Mouse (Mus musculus) right cerebral cortex, postnatal 36 days (tissue): ENCODE data around the gene Smpd1.

Experiments used
- DNase-seq, 2 experiments: peaks; one replicate each; pipeline ENCODE4 v3.0.0; 2022; ENCODE audit warnings: low spot score in 2 of 2, mixed read lengths in 1 of 2

Smpd1 gene

DNA sequence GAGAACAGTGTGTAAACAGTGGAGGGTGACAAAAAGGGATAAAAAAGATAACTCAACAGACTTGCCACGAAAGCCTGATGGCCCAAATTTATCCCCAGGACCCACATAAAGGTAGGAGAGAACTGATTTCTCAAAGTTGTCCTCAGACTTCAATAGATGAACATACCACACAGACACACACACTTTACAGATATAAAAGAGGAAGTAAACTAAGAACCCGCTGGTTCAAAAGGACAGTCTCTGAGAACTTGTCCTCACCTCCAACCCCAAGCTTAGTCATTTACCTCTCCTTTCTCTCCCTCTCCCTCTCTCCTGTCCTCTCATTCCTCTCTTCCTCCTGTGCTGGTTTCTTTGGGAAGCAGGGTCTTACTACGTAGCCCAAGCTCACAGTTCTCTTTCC is 8.2 kb downstream of the Smpd1 start:
- DNase-seq = no peak

DNA sequence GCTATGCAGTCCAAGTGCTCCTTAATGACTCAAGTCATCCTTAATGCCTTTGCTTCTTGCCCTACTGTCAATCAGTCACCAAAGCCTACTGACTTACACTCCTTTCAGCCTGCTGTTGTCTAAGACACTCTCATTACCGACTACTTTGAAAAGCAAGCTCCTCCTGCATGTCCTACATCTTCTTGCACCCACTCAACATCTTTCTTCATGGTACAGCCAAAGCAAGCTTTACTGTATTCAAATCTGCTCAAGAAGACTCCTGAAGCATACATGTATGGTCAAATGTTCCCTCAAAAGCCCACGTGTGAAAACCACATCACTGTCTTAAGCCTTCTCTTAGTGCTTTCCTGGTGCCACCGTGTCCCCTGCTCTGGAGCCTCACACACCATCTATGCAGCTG is 9.2 kb downstream of the Smpd1 start:
- DNase-seq = no peak

DNA sequence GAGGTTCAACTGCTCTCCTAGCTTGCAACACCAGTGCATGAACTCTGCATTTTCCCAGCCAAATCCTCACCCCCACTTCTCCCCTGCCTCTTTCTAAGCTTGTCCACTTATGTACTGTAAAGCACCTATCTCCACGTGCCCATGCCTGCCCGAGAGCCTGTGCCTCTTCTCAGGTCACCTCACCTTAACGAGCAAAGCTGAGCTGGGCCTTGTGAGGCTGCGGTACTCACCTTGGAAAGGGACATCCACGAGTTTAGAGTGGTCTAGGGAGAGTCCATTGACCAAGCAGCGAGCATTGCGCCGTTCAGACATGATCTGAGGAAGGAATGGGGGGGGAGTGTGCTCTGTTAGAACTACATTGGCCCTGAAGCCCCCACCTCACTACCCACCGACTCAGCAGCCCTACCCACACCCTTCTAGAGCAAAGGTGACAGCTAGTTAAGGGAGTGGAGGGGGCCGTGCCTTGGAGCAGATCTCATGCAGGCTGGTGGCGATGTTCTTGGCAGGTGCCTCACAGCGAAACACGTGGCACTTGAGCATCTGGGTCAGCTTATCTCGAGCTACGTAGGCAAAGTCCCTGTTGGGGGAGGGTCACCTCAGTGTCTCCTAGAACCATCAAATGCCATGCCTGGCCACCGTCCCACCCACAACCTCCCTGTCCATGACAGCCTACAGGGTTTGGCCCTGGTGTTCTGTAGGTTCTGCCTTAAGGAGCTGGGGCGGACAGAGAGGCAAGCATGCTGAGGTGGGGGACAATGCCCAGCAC is 11.1 kb downstream of the Smpd1 start:
- peak in 1 of 2 experiments; percentile 64 for DNase-seq

DNA sequence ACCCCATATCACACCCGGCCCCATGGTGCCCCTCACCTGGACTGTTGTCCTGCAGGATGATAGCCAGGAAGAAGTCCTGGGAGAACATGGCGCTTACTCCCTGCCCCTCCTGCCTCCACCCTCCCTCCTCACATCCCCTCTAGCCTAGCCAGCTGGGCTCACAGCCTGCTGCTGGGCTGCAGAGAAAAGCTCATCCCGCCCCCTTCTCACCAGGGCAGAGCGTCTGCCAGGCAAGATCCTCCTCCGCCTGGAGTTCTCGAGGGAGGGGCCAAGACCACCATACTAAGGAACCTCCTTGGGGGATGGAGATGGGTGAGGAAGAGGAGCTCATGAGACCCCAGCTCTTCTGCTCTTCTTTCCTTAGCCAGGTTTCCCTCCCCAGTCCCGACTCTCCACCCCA is 14.4 kb downstream of the Smpd1 start:
- DNase-seq = peak; percentile 72 to 80

DNA sequence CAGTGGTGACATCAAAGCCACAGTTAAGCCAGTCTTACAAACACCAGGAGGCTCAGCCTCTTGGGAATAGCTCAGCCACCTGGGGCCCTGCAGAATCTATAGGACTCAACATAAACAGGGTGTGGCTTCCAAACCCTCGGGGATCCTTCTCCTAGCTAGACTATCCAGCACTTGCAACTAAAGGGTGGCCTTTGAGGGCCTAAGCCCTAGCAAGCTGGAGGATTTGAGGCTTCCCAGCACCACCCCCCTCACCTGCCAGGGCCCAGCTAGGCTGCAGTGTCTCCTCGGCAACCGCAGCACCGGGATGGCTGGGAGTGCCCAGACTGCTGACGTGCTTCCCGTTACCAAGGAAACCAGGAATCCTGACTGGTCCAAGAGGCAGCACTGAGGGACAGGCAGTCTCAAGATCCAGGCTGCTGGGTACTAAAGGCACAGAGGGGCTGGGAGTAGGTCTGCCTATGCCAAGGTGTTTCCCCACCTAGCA is 14.9 kb downstream of the Smpd1 start:
- DNase-seq = peak; percentile 85 to 93

DNA sequence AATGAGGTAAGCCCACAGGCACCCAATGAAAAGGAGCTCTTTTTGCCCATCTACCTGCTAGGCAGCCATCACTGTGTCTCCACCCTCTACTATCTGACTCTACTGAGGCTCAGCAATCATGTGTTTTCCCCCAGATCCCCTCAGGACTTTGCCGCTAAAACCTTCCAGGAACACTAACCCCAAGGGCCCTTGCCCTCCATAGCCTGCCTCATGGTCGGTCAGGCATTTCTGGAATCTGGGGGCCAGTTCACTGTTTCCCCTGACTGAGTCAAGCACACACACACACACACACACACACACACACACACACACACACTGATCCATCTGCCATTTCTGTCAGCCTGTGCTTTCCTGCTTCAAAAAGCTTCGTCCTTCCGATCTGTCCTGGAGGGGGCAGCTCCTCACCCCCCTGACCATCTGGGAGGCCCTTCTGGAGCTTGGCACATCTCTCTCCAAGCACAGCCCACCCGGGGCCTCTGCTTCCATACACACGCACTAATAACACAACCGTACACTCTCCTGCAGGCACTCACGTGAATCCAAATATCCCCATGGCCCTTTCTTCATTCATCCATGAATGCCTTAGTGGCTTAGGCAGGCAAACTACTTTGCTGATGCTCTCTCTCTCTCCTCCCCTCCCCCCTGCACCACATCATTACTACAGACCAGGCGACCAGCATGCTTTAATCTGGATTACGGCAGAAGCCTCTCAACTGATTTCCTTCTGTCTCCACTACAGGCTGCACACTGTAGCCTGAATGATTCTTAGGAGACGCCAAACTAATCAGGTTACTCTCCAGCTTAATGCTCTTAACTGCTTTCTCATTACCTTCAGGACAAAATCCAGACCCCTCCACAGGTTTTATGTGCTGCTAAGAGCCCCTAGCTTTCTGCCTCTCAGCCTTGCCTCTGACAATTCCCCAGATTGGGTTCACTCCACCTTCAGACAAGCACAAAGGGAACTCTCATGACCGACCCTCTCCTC is 15.6 kb downstream of the Smpd1 start:
- no peak for DNase-seq

DNA sequence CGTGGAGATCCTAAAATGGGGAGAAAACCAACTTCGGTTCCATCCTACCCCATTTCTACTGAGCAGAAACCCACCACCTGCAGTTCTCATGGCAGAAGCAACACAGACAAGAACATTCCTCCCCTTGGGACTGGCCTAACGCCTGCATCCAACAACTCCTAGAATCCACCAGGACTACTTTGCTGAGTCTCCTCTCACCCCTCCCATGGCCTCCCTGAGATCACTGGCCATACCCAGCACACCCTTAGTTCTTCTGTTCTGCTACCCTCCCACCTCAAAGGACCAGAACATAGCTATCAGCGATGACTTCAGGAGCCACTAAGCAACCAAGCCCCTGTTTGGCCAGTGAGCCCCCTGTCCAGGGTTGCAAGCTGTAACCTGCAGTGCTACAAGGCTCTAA is 16.6 kb downstream of the Smpd1 start:
- DNase-seq = no peak

DNA sequence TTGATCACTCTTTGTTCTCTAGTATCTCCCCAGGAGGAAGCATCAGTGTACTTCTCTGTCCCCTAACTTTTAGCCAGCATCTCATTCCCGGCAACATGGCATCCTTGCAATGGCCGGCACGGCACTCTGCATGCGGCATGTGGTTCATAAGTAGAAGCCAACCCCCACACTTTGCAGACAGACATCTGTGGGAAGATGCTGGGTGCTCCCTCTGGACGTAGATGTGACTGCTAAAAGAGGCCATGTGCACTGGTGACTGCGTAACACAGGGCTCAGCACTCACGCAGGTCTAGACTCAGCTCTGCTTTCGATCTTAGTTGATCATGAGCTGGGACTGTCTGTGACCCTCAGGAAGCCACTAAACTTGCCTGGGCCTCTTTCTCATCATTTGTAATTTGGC is 18.8 kb downstream of the Smpd1 start:
- DNase-seq = peak in 1 of 2 experiments; percentile 61

DNA sequence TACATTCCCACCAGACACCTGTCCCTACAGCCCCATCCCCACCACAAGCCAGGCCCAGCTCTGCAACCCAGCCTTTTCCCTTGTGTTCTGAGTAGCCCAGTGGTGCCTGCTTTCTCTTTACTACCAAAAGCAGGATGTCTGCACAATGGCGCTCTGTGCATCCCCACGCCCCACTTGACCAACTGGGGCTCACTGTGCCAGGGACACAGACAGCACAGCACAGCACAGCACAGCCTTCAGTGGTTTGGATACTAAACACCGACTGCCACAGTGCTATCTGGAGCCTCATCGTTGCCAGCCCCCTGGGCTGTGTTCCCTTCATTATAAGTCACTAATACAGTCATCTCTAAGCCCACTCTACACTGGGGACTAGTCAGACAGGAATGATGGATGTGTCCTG is 20.4 kb downstream of the Smpd1 start:
- DNase-seq = no peak

DNA sequence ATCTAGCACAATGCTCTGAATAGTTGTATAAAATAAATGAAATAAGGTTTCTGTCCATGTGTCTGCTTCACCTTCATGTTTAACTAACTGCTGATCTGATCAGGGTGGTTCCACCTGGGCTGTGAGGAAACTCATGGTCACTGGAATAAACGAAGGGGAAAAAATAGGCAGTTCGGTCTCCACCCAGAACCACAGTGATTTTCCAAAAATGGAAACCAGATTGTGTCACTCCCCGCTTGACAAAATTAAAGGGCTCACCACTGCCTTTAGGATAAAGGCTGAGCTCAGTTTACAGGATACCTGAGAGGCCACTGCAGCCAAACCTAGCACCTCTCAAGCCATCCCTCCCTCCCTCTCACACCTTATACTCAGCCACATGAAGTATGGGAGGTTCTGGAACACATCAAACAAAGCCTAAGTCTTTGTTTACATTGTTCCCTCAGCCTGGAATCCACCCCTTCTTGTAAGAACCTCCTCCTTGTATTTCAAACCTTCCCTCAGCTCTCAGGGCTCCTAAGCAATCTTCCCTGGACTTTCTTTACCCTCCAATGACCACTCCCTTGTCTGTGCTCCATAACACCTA is 22.1 kb downstream of the Smpd1 start:
- no peak for DNase-seq

DNA sequence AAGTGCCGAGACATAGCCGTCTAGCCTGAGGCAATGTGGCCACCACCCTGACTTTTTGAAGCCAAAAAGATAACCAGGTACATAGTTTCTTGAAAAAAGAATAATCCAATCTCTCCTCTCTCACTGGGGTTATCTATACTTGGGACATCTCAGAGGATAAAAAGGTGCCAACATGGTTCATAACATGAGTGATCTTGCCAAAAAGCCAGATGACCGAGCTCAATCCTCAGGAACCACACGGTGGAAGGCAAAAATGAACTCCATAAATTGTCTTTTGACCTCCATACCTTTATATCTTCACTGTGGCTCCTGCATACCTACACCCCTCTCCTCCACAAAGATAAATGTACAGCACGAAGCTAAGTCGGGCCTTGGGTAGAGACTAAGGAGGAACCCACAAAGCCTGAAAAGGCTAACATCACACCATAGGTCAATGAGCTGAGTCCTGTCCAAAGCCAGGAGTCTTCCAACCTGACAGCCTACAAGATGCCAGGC is 23.3 kb downstream of the Smpd1 start:
- DNase-seq = no peak

DNA sequence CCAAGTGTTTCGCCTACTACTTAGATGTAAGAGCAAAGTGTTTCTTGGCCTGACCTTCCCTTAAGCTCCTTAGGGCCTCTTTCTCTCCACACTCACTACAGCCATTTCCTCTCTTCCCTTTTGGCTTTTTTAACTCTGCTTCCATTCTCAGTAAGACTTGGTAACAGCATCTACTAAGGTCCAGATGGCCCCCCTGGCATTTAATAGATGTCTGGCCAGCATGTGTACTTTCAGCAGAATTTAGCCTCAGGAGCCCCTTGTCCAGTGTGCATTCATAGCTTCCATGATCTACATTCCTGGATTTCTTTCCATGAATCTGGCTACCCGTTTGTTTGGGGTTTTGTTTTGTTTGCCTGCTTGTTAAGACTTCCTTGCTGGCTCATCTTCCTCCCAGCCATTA is 24.3 kb downstream of the Smpd1 start:
- no peak for DNase-seq

DNA sequence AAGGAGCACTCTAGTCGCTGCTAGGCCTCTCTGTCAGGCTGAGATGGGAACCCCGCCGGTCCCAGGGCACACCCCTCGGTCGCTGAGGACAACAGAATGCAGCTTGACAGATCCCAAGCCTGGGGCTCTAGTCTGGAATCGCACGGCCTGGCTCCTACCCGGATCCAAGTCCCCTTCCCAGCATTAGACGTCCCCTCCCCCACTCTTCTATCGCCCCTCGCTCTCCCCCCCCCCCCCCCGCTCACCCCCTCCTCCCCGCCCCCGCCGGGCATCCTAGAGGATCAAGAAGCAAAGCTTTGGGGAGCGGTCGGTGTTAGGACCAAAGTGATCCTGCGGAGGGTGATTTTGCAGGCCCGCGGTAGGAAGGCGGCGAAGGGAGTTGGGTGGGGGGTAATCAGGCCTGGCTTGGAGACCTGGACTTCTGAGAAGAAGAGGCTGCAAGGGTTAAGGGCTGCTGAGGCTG is 26.5 kb downstream of the Smpd1 start:
- no peak for DNase-seq

DNA sequence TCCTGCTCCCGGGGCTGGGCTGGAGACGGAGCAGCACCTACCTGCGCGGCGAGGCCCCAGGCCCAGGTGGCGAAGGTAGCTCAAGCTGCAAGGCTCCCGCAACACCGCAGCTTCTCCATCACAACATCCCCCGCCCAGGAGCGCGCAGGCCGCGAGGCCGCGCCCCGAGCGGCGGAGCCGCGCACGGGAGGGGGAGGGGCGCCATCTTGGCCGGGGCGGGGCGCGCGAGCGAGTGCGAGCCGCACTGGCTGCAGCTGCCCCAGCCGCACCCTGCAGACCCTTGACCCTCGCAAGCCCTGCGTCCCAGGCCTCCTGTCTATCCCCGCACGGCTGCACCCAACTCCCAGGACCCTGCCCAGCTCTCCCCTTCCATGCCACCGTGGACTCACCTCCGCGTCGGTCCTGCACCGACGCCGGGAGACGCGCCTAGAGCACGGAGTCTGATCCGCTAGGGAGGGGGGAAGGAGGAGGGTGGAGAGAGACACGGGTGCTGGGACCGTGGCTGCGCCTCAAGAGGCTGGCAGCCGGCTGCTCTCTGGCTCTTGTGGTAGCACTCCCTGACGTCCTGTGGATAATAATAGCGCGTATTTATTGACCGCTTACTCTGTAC is 27.0 kb downstream of the Smpd1 start, which contains the start of gene Apbb1:
Apbb1 (minus strand) TSS at position 560 of the 610 bp plus-strand sequence.
- DNase-seq = peak; percentile 68 to 78

DNA sequence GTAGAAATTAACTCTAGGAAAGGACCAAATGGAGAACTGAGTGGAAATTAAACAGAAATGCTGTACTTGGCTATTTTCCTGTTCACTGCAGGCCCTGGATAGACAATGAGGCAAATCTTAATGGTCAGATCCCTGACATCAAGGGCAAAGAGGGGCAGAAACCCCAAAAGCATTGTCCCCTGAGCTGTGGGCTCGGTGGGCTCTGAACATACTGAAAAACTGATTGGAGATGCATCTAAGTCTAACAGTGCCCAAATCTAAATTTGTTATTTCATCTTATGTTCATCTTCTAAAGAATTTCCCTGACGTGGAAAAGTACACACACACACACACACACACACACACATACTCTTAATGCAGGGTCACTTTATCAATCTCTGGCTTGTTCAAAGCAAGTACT is 27.8 kb downstream of the Smpd1 start:
- DNase-seq = no peak

DNA sequence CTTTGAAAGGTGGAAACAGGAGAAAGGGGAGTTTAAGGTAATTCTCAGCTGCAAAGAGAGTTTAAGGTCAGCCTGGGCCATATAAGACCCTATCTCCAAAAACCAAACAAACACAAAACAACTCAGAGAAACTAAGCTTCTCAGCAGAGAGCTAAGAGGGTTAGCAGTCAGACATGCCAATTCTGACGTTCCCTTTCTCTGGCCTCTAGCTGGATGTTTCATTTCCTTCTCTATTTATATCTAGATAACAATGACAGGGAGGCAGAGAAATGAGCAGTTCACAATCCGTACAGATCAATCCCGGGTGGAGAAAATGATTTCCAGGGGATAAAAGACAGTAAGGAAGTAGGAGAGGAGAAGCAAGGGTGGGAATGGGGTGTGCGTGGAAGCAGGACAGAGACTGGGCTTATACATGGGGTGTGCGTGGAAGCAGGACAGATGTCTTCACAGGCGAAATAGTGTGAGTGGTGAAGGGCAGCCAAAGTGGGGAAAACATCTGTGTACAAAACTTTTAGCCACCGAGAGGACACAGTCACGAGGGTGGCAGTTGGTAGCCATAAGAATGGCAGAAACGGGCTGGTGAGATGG is 34.3 kb downstream of the Smpd1 start:
- no peak for DNase-seq

DNA sequence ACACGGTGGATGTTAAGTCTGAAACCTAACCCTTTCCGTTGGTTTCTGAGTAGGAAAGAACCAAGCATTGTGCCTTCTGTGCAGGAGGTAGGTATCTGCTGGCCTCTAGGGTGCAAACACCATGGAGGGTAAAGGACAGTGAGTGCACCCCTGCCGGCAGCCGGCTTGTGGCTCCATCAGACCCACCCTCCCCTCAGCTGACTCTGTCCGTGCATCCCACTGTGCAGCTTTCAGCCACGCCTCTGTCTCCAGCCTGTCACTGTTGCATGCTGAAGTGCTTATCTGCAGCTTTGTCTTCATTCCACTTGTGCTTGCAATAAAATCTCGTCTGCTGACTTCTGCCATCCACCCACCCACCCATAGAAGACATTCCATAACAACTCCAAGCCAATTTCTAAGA is 35.9 kb downstream of the Smpd1 start:
- DNase-seq = no peak

DNA sequence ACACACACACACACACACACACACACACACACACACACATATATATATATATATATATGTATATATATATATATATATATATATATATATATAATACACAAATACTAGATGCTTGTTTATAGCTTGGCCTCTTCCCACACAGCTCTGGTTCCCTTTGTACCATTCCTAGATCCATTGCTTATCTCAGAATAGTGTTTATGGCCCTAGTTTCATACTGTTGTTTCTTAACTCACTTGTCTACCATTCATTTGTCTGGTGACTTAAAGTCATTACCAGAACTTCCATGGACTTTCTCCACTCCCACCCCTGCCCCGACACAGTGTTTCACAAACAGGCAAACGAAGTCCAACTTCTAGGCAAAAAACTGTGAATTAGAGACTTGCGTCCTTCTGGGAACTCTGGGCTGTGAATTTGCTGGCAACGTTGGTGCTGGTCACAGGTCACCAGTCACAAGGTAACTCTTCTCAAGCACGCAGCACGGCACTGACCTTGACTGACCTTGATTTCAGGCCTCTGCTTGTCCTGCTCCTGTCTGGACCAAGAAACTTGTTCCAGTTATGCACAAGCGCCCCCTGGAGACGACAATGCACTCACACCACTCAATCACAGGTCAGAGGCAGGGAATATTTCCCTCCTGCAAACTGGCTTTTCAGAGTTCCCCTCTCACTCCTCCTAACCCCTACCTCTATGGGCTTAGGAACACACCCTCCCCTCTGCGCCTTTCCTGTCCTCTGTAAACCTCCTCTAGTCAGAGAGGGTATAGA is 48.9 kb downstream of the Smpd1 start:
- peak; percentile 37 to 46 for DNase-seq
